Mouse (Mus musculus): ENCODE results near the gene Vmac.

GRCm38 (mm10) chr17:56751404-56752072 is 33.7 kb upstream of the Vmac start:
- TF ChIP-seq CTCF (IDR thresholded peaks at IDR 0.05; ENCODE audit: borderline replicate concordance, control insufficient read depth, extremely low read depth, insufficient read depth, low read length, poor library complexity), result no peak
- TF ChIP-seq POLR2A (IDR thresholded peaks at IDR 0.05; ENCODE audit: control insufficient read depth, extremely low read depth, insufficient read depth, low read length, poor library complexity), result no peak

Data from thymus, adult 2 months (tissue).